ENCODE assay signal across 9 mouse cellular contexts in the genomic region with DNA sequence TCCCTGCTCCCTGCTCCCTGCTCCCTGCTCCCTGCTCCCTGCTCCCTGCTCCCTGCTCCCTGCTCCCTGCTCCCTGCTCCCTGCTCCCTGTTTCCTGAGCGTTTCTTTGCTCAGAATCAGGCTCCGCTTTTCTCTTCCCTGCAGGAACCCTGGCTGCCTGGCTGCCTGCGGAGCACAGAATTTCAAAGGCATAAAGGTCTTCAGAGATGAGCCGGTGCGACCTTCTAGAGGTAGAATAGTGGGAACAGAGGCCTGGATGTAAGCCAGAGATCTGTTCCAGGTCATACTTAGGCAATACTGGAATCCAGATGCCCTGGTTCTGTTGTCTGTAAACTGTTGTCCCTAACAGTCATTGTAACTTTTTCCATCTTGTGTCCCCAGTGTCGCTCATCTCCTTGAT. TPM values are rescaled to one million over a fixed set of nuclear protein-coding genes. Genes with fewer than 3 reads are reported as not detected.
DNase-seq lines count a peak whose midpoint lies in the region; ATAC-seq lines count a peak whose summit lies in the region.
"Had no signal": no experiment of that assay in that cellular context is flagged by ENCODE, and none has a peak within 500 bp of the region (broad histone marks: within the 10 kb centered on the region; RNA-seq: fewer than 3 reads in every experiment).

No protein-coding gene starts in this region.

- intact Hi-C loops in left cerebral cortex, postnatal 4 days (cut with DNase I) = no loop called here

- no peak overlapping the region for H3K4me2 ChIP-seq in embryonic facial prominence, embryonic 12.5 days (replicated peaks)
- no peak overlapping the region for H3K4me2 ChIP-seq in kidney, embryonic 15.5 days
- peak overlapping the region; percentile 30 for H3K4me2 ChIP-seq in embryonic facial prominence, embryonic 13.5 days

- H3K4me1 ChIP-seq in embryonic facial prominence, embryonic 12.5 days = peaks cover 17% of the 10 kb centered on the region
- peaks cover 13% of the 10 kb centered on the region for H3K4me1 ChIP-seq in embryonic facial prominence, embryonic 10.5 days
- peaks cover 32% of the 10 kb centered on the region for H3K4me1 ChIP-seq in kidney, embryonic 15.5 days
- H3K4me1 ChIP-seq in embryonic facial prominence, embryonic 13.5 days = peaks cover 32% of the 10 kb centered on the region

- H3K4me3 ChIP-seq in embryonic facial prominence, embryonic 12.5 days = no peak overlapping the region
- H3K4me3 ChIP-seq in embryonic facial prominence, embryonic 10.5 days = no peak overlapping the region
- no peak overlapping the region for H3K4me3 ChIP-seq in kidney, embryonic 15.5 days (replicated peaks)
- H3K4me3 ChIP-seq in embryonic facial prominence, embryonic 13.5 days = no peak overlapping the region

- no peaks in the 10 kb centered on the region for H3K36me3 ChIP-seq in embryonic facial prominence, embryonic 12.5 days
- no peaks in the 10 kb centered on the region for H3K36me3 ChIP-seq in embryonic facial prominence, embryonic 10.5 days (replicated peaks)
- no peaks in the 10 kb centered on the region for H3K36me3 ChIP-seq in kidney, embryonic 15.5 days
- no peaks in the 10 kb centered on the region for H3K36me3 ChIP-seq in embryonic facial prominence, embryonic 13.5 days

- H3K9me3 ChIP-seq in embryonic facial prominence, embryonic 12.5 days = no peaks in the 10 kb centered on the region
- no peaks in the 10 kb centered on the region for H3K9me3 ChIP-seq in embryonic facial prominence, embryonic 10.5 days
- no peaks in the 10 kb centered on the region for H3K9me3 ChIP-seq in kidney, embryonic 15.5 days (replicated peaks)
- no peaks in the 10 kb centered on the region for H3K9me3 ChIP-seq in embryonic facial prominence, embryonic 13.5 days
- H3K9me3 ChIP-seq: megakaryocyte, embryonic 14.5 days had no signal

- ATAC-seq in embryonic facial prominence, embryonic 12.5 days (ENCODE audit: insufficient number of reproducible peaks, insufficient read depth, low FRiP score, low TSS enrichment) = no peak
- no peak for ATAC-seq in kidney, embryonic 15.5 days (replicated peaks; ENCODE audit: low FRiP score)
- ATAC-seq in embryonic facial prominence, embryonic 13.5 days (ENCODE audit: insufficient number of reproducible peaks, insufficient read depth, low FRiP score, low TSS enrichment, low read depth) = no peak

- WGBS in embryonic facial prominence, embryonic 12.5 days = 27% methylated on average over 6 of the region's 6 CpGs
- WGBS in embryonic facial prominence, embryonic 10.5 days = 28% methylated on average over 6 of the region's 6 CpGs
- 34% methylated on average over 6 of the region's 6 CpGs for WGBS in kidney, embryonic 15.5 days
- 24% methylated on average over 6 of the region's 6 CpGs for WGBS in embryonic facial prominence, embryonic 13.5 days

- DNase-seq in embryonic facial prominence, embryonic 10.5 days (ENCODE audit: low spot score) = no peak
- no peak for DNase-seq in kidney, adult 8-10 months
- peak; percentile 14 for DNase-seq in neural tube, embryonic 10.5 days (ENCODE audit: extremely low spot score, low spot score)
- no peak for DNase-seq in left cerebral cortex, postnatal 4 days
- DNase-seq in embryo, embryonic 11 days = no peak

- peak overlapping the region; percentile 70 for H3K27ac ChIP-seq in embryonic facial prominence, embryonic 12.5 days
- no peak overlapping the region; the same call in 1 of the 2 replicates for H3K27ac ChIP-seq in embryonic facial prominence, embryonic 10.5 days (replicated peaks)
- peak overlapping the region; percentile 79 for H3K27ac ChIP-seq in kidney, embryonic 15.5 days
- peak overlapping the region; percentile 81 for H3K27ac ChIP-seq in embryonic facial prominence, embryonic 13.5 days

- H3K27me3 ChIP-seq in embryonic facial prominence, embryonic 12.5 days = no peaks in the 10 kb centered on the region
- peaks cover 16% of the 10 kb centered on the region for H3K27me3 ChIP-seq in embryonic facial prominence, embryonic 10.5 days (replicated peaks; ENCODE audit: low read depth, poor library complexity, severe bottlenecking)
- H3K27me3 ChIP-seq in kidney, embryonic 15.5 days = no peaks in the 10 kb centered on the region
- no peaks in the 10 kb centered on the region for H3K27me3 ChIP-seq in embryonic facial prominence, embryonic 13.5 days

- H3K9ac ChIP-seq in embryonic facial prominence, embryonic 12.5 days = no peak overlapping the region
- H3K9ac ChIP-seq in kidney, embryonic 15.5 days = no peak overlapping the region
- H3K9ac ChIP-seq in embryonic facial prominence, embryonic 13.5 days = no peak overlapping the region

RNA-seq across cellular contexts. Expression of gene Lrrc32, which starts 35.3 kb away (rescaled TPM):
- polyA plus RNA-seq in embryonic facial prominence, embryonic 12.5 days (2016; fragmentation: Nextera tagmentation; extraction: Ambion mirVana) = 3.9 and 4.6 TPM in 2 replicates
- 3.6 and 3.7 TPM in 2 replicates for polyA plus RNA-seq in embryonic facial prominence, embryonic 10.5 days (2016; fragmentation: Nextera tagmentation; extraction: Ambion mirVana)
- polyA plus RNA-seq in kidney, embryonic 15.5 days (2015; fragmentation: Nextera tagmentation; extraction: Ambion mirVana) = 12.7 and 16.9 TPM in 2 replicates
- polyA plus RNA-seq in embryonic facial prominence, embryonic 13.5 days (2015; fragmentation: Nextera tagmentation; extraction: Ambion mirVana) = 3.9 and 4.0 TPM in 2 replicates
- total RNA-seq in left cerebral cortex, postnatal 4 days (2021) = 1 to 10 TPM; 6.4 to 7.6 TPM
